Mouse (Mus musculus) forebrain, embryonic 14.5 days (tissue): Measurements from ENCODE around the gene Bax. TPM values are rescaled to one million over a fixed set of nuclear protein-coding genes. Genes with fewer than 3 reads are reported as not detected.

ENCODE experiments used
- ATAC-seq: fragments of 200-750 bp; cut with Nextera tagmentation; 2 replicates; pipeline ENCODE4 v1.8.0; 2017; ENCODE audit warnings: mild to moderate bottlenecking, moderate library complexity
- DNase-seq: peaks from one replicate; pipeline ENCODE4 v3.0.0-alpha.2; 2015; ENCODE audit warnings: low spot score
- H3K27ac ChIP-seq: fragments of 300-500 bp; sonication (generic); 2 replicates; pipeline ENCODE4 v1.5.1; 2014; ENCODE audit warnings: low read depth, mild to moderate bottlenecking, control low read depth, low read length, moderate library complexity
- H3K27me3 ChIP-seq: fragments of 300-500 bp; sonication (generic); replicated peaks from 2 replicates; pipeline ENCODE4 v1.6.1; 2014; ENCODE audit warnings: low read length, control low read depth, mixed read lengths; ENCODE audit not compliant: control insufficient read depth, insufficient read depth
- H3K36me3 ChIP-seq: fragments of 300-500 bp; sonication (generic); 2 replicates; pipeline ENCODE4 v1.6.1; 2014; ENCODE audit warnings: low read length, control low read depth; ENCODE audit not compliant: control insufficient read depth, insufficient read depth
- H3K4me1 ChIP-seq: fragments of 300-500 bp; sonication (generic); 2 replicates; pipeline ENCODE4 v1.6.1; 2014; ENCODE audit warnings: antibody characterized with exemption, low read length, control low read depth; ENCODE audit not compliant: control insufficient read depth, insufficient read depth
- H3K4me2 ChIP-seq: fragments of 300-500 bp; sonication (generic); 2 replicates; pipeline ENCODE4 v1.6.1; 2014; ENCODE audit warnings: mild to moderate bottlenecking, control low read depth, low read length
- H3K4me3 ChIP-seq: fragments of 300-500 bp; sonication (generic); 2 replicates; pipeline ENCODE4 v1.5.1; 2014; ENCODE audit warnings: low read depth, low read length, control low read depth
- H3K9ac ChIP-seq: fragments of 300-500 bp; sonication (generic); 2 replicates; pipeline ENCODE4 v1.6.1; 2014; ENCODE audit warnings: mild to moderate bottlenecking, low read length, control low read depth, moderate library complexity
- H3K9me3 ChIP-seq: fragments of 300-500 bp; sonication (generic); replicated peaks from 2 replicates; pipeline ENCODE4 v1.6.1; 2016; ENCODE audit warnings: low read length, control low read depth, mixed read lengths; ENCODE audit not compliant: control insufficient read depth
- WGBS: fragments of 180-500 bp; shearing (Covaris S2); extraction: QIAGEN DNeasy Blood & Tissue Kit; methylation state at CpG from one replicate; pipeline ENCODE4 v1.1.7; 2014; 5-methylcytosine and 5-hydroxymethylcytosine counted together
- polyA plus RNA-seq: library from polyadenylated mRNA; unstranded; fragments of >200 nt; fragmentation: Nextera tagmentation; extraction: Ambion mirVana; gene quantifications from 2 replicates; pipeline ENCODE4 v1.2.1, GENCODE M21; 2014

Bax gene
- 163 and 168 TPM in 2 replicates for polyA plus RNA-seq

- Histone ChIP-seq H3K4me3 (peak within 1 kb of the TSS; percentile 86), H3K4me1 (peaks cover 9% of the 10 kb centered on the region; the same call in 1 of the 2 replicates)
These were observed at the start of gene Bax for GRCm38 (mm10) chr7:45466283-45467089. Gene Bax, minus strand, starts transcription at chr7:45466898.

DNA sequence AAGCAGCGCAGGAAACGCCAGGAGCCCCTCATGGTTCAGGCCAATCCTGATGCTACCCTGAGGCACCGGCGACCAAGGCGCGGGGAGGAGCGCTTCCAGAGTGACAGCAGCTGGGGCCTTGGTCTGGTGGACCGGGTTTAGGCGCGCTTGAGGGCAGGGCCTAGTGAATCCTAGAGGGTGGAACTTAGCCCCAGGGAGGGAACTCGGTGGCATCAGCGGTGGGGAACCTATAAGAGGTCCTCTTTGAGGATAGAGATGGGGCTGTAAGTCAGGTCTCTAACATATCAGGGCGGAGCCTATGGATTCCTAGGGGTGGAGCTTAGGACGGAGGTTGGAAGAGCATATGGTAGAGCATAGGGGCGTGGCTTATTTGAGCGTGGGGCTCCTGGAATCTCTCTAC, 48.7 kb upstream of the Bax start:
- no peak overlapping the region for H3K27ac ChIP-seq
- no peak for ATAC-seq
- no peaks in the 10 kb centered on the region for H3K9me3 ChIP-seq
- H3K4me2 ChIP-seq: no peak overlapping the region
- H3K4me3 ChIP-seq: no peak overlapping the region
- no peak overlapping the region for H3K9ac ChIP-seq
- no peaks in the 10 kb centered on the region for H3K27me3 ChIP-seq
- 42% methylated on average over 16 of the region's 16 CpGs for WGBS
- H3K36me3 ChIP-seq: no peaks in the 10 kb centered on the region
- H3K4me1 ChIP-seq: no peaks in the 10 kb centered on the region
- no peak for DNase-seq

More at GRCm38 (mm10) chr7:45466283-45467089, at the start of gene Bax:
- peak; percentile 87 for ATAC-seq
- H3K27ac ChIP-seq: peak within 1 kb of the TSS; percentile 52
- H3K4me2 ChIP-seq: peak within 1 kb of the TSS; percentile 92
- peaks cover 40% of the 10 kb centered on the region for H3K36me3 ChIP-seq
- DNase-seq: peak; percentile 99
- H3K27me3 ChIP-seq: no peaks in the 10 kb centered on the region
- peak within 1 kb of the TSS; percentile 88 for H3K9ac ChIP-seq
- under 1% methylated on average over 55 of the region's 58 CpGs for WGBS
- H3K9me3 ChIP-seq: no peaks in the 10 kb centered on the region

GRCm38 (mm10) chr7:45514411-45514810, 47.7 kb upstream of the Bax start:
- no peak for ATAC-seq
- H3K4me2 ChIP-seq: no peak overlapping the region
- H3K4me1 ChIP-seq: peaks cover 3% of the 10 kb centered on the region
- no peak overlapping the region for H3K27ac ChIP-seq
- H3K27me3 ChIP-seq: no peaks in the 10 kb centered on the region
- no peak for DNase-seq
- H3K9ac ChIP-seq: no peak overlapping the region
- no peaks in the 10 kb centered on the region for H3K9me3 ChIP-seq
- no peaks in the 10 kb centered on the region for H3K36me3 ChIP-seq
- H3K4me3 ChIP-seq: no peak overlapping the region
- WGBS: 83% methylated on average over 7 of the region's 7 CpGs

- peaks cover 9% of the 10 kb centered on the region for H3K4me1 ChIP-seq
- H3K27ac ChIP-seq: peak within 1 kb of the TSS; percentile 75
- H3K4me3 ChIP-seq: peak within 1 kb of the TSS; percentile 57
- H3K9me3 ChIP-seq: no peaks in the 10 kb centered on the region
- peak within 1 kb of the TSS; percentile 81 for H3K4me2 ChIP-seq
- DNase-seq (peak; percentile 97), ATAC-seq (peak; percentile 92)
- peak within 1 kb of the TSS; percentile 79 for H3K9ac ChIP-seq
- no peaks in the 10 kb centered on the region for H3K27me3 ChIP-seq
- peaks cover 7% of the 10 kb centered on the region; the same call in 1 of the 2 replicates for H3K36me3 ChIP-seq
- under 1% methylated on average over 44 of the region's 44 CpGs for WGBS
These were observed 43.5 kb upstream of the Bax start, which contains the start of gene Nucb1 for GRCm38 (mm10) chr7:45509912-45510787. Gene Nucb1, minus strand, starts transcription at chr7:45510406.

- ATAC-seq (peak; percentile 21; the same call in 1 of the 2 replicates), DNase-seq (no peak)
- peak overlapping the region; percentile 81 for H3K4me2 ChIP-seq
- H3K4me3 ChIP-seq: peak overlapping the region; percentile 57
- H3K36me3 ChIP-seq: peaks cover 7% of the 10 kb centered on the region; the same call in 1 of the 2 replicates
- no peaks in the 10 kb centered on the region for H3K27me3 ChIP-seq
- H3K9me3 ChIP-seq: no peaks in the 10 kb centered on the region
- H3K9ac ChIP-seq: peak overlapping the region; percentile 79
- peaks cover 9% of the 10 kb centered on the region for H3K4me1 ChIP-seq
- no peak overlapping the region for H3K27ac ChIP-seq
- WGBS: 39% methylated on average over 19 of the region's 19 CpGs
These were observed 42.6 kb upstream of the Bax start for GRCm38 (mm10) chr7:45509181-45509882.

DNA sequence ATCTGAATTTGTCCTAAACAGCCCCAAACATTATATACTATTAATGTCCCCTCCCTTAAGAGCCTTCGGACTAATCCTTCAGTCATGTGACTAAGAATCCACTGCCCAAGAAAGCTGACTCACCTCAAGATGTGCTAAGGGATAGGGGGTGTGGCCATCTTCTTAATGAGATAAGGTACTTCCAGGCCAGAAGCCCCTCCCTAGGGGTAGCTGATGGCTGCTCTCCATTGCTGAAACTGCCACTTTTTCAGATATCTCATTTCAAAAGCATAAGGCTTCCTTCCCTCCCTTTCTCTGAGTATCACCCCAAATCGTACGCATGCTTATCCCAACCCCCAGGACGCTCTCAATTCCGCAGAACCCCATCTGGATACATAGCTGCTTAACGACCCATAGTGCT, 41.9 kb upstream of the Bax start:
- Histone ChIP-seq H3K4me1 (peaks cover 9% of the 10 kb centered on the region), H3K27me3 (no peaks in the 10 kb centered on the region), H3K9me3 (no peaks in the 10 kb centered on the region), H3K36me3 (peaks cover 7% of the 10 kb centered on the region; the same call in 1 of the 2 replicates), H3K9ac (no peak overlapping the region), H3K4me3 (no peak overlapping the region), H3K4me2 (no peak overlapping the region), H3K27ac (no peak overlapping the region)
- 85% methylated on average over 6 of the region's 6 CpGs for WGBS
- DNase-seq: no peak
- ATAC-seq: no peak

GRCm38 (mm10) chr7:45507583-45507982, 40.9 kb upstream of the Bax start:
- DNase-seq (no peak), ATAC-seq (no peak)
- Histone ChIP-seq H3K27me3 (no peaks in the 10 kb centered on the region), H3K9ac (no peak overlapping the region), H3K4me1 (peaks cover 9% of the 10 kb centered on the region), H3K36me3 (peaks cover 8% of the 10 kb centered on the region; the same call in 1 of the 2 replicates), H3K27ac (no peak overlapping the region), H3K4me3 (no peak overlapping the region), H3K4me2 (no peak overlapping the region), H3K9me3 (no peaks in the 10 kb centered on the region)
- WGBS: 90% methylated on average over 6 of the region's 6 CpGs

DNA sequence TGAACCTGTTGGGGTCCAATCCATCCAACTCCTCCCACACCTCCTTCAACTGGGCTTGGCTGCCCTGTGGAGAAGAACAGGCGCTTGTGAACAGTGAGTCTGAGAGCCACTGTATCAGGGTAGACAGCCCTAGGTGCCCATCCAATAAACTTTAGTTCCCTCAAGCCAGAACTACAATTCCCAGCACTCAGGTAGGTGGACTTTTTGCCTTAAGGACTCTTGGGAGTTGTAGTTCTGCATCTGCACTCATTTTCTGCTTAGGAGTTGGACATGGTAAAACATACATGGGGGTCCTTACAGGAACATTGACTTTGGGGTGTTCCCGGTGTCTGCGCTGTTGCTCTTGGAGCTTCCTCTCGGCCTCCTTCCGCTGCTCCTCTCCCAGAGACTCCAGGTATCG, 31.7 kb upstream of the Bax start:
- 96% methylated on average over 6 of the region's 6 CpGs for WGBS
- Histone ChIP-seq H3K9ac (no peak overlapping the region), H3K27ac (no peak overlapping the region), H3K4me3 (no peak overlapping the region), H3K36me3 (peaks cover 82% of the 10 kb centered on the region), H3K27me3 (no peaks in the 10 kb centered on the region), H3K9me3 (no peaks in the 10 kb centered on the region), H3K4me2 (no peak overlapping the region), H3K4me1 (no peaks in the 10 kb centered on the region)
- DNase-seq (no peak), ATAC-seq (no peak)
